In the genomic region with DNA sequence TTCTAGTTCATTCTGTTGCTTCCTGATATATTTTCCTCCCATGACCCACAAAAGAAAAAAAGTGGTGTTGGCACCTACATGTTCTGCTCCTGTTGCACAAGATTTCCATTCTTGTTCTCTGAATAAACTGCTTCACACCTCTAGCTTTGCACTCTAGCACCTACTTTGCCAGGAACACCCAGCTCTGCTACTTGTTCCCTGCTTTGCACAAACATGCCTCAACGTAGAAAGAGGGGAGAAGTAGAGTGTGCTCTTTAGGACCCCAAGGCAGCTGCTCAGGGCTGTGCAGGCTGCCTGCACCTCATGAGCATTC, we compare ENCODE assay signal across 15 mouse cellular contexts. TPM values are rescaled to one million over a fixed set of nuclear protein-coding genes. Genes with fewer than 3 reads are reported as not detected.
A peak's percentile ranks its signal among the peaks of the same experiment; 100 is the strongest.
DNase-seq lines count a peak whose midpoint lies in the region; ATAC-seq and TF ChIP-seq lines count a peak whose summit lies in the region.
"Had no signal": no experiment of that assay in that cellular context is flagged by ENCODE, and none has a peak within 500 bp of the region (broad histone marks: within the 10 kb centered on the region; RNA-seq: fewer than 3 reads in every experiment).

No protein-coding gene starts in this region.

- no peak overlapping the region for H3K4me3 ChIP-seq in liver, embryonic 12.5 days
- H3K4me3 ChIP-seq in stomach, postnatal 0 days (ENCODE audit: low read depth, low read length) = no peak overlapping the region
- H3K4me3 ChIP-seq: gastrocnemius, adult 2 months had no signal

- H3K4me1 ChIP-seq in liver, embryonic 12.5 days = peaks cover 54% of the 10 kb centered on the region
- no peaks in the 10 kb centered on the region for H3K4me1 ChIP-seq in stomach, postnatal 0 days (replicated peaks; ENCODE audit: control insufficient read depth, insufficient read depth)

- no peak for TF ChIP-seq EP300 in stomach, postnatal 0 days (optimal IDR thresholded peaks at IDR 0.05)

- DNase-seq in frontal cortex, adult 2 months (ENCODE audit: extremely low spot score in 1 of 2, low spot score in 1 of 2) = peak; percentile 43 to 45
- DNase-seq in frontal cortex, postnatal 14 days (ENCODE audit: low spot score in 2 of 2) = no peak
- DNase-seq in lung, postnatal 36 days = peak; percentile 48
- no peak for DNase-seq in lung, postnatal 14 days
- DNase-seq in stomach, postnatal 0 days (ENCODE audit: low spot score) = no peak
- no peak for DNase-seq in cerebellum, postnatal 10 days
- DNase-seq in urinary bladder, postnatal 36 days (ENCODE audit: low spot score in 2 of 2) = no peak
- DNase-seq: adrenal gland, postnatal 14 days; cerebellum, adult 9-10 months; gastrocnemius, adult 2 months; heart, adult 18-20 months; kidney, adult 2 months; kidney, postnatal 14 days; thymus, postnatal 36 days had no signal

- H3K4me2 ChIP-seq in liver, embryonic 12.5 days = peak overlapping the region; percentile 48; the same call in 1 of the 2 replicates
- H3K4me2 ChIP-seq in stomach, postnatal 0 days (replicated peaks; ENCODE audit: low read depth) = no peak overlapping the region

- no peaks in the 10 kb centered on the region for H3K9me3 ChIP-seq in liver, embryonic 12.5 days (replicated peaks)
- no peaks in the 10 kb centered on the region for H3K9me3 ChIP-seq in stomach, postnatal 0 days (ENCODE audit: control insufficient read depth, low read length)

- no peak for ATAC-seq in liver, embryonic 12.5 days
- no peak for ATAC-seq in stomach, postnatal 0 days (ENCODE audit: low FRiP score, low TSS enrichment)

- WGBS in liver, embryonic 12.5 days (ENCODE audit: insufficient replicate concordance) = 74% methylated on average over 1 of the region's 1 CpGs
- 58% methylated on average over 1 of the region's 1 CpGs for WGBS in stomach, postnatal 0 days

- H3K27ac ChIP-seq in liver, embryonic 12.5 days = peak overlapping the region; percentile 72
- H3K27ac ChIP-seq in stomach, postnatal 0 days (replicated peaks) = 0 out of 2 replicates have a peak overlapping the region, but pooled peaks have one; percentile 1
- H3K27ac ChIP-seq: gastrocnemius, adult 2 months had no signal

- peaks cover 15% of the 10 kb centered on the region for H3K36me3 ChIP-seq in liver, embryonic 12.5 days
- no peaks in the 10 kb centered on the region for H3K36me3 ChIP-seq in stomach, postnatal 0 days (ENCODE audit: control insufficient read depth, insufficient read depth, low read length)

- H3K9ac ChIP-seq in liver, embryonic 12.5 days = 0 out of 2 replicates have a peak overlapping the region, but pooled peaks have one; percentile 29
- no peak overlapping the region for H3K9ac ChIP-seq in stomach, postnatal 0 days (ENCODE audit: low read length)

- no peak for TF ChIP-seq CTCF in stomach, postnatal 0 days (IDR thresholded peaks at IDR 0.05; ENCODE audit: low read depth)

- no peaks in the 10 kb centered on the region for H3K27me3 ChIP-seq in liver, embryonic 12.5 days (replicated peaks)
- H3K27me3 ChIP-seq in stomach, postnatal 0 days (ENCODE audit: control insufficient read depth, insufficient read depth, low read length) = no peaks in the 10 kb centered on the region

RNA-seq across cellular contexts. Expression of gene Hacd2, which starts 32.9 kb away (rescaled TPM):
- polyA plus RNA-seq in frontal cortex, adult 2 months (2012; rRNA removed) = 34.0 and 44.7 TPM in 2 replicates
- 81.7 and 82.9 TPM in 2 replicates for polyA plus RNA-seq in liver, embryonic 12.5 days (2016; fragmentation: Nextera tagmentation; extraction: Ambion mirVana)
- 99.6 and 107 TPM in 2 replicates for polyA plus RNA-seq in stomach, postnatal 0 days (2015; fragmentation: Nextera tagmentation; extraction: Ambion mirVana)

Comparison
In these comparisons a context has a peak if more than half of its experiments do, and no peak if none do; other contexts are left out.
1. DNase-seq: peak in frontal cortex, adult 2 months (2 of 2) and lung, postnatal 36 days (single experiment); none in frontal cortex, postnatal 14 days (0 of 2), lung, postnatal 14 days (single experiment), stomach, postnatal 0 days (single experiment), cerebellum, postnatal 10 days (0 of 2) and urinary bladder, postnatal 36 days (0 of 2).